Mouse (Mus musculus) megakaryocyte, embryonic 14.5 days (primary cell): ENCODE data around the gene 1700037H04Rik. TPM values are rescaled to one million over a fixed set of nuclear protein-coding genes. Genes with fewer than 3 reads are reported as not detected.

Experiments used
- H3K27me3 ChIP-seq: replicated peaks from 2 replicates; pipeline ENCODE3; 2012; ENCODE audit warnings: inconsistent platforms
- H3K36me3 ChIP-seq: replicated peaks from 2 replicates; pipeline ENCODE3; 2012; ENCODE audit warnings: low read length, inconsistent platforms, mixed read lengths
- H3K4me1 ChIP-seq: 2 replicates; pipeline ENCODE4 v1.6.1; 2012; ENCODE audit warnings: inconsistent platforms
- H3K4me3 ChIP-seq: replicated peaks from 2 replicates; pipeline ENCODE3; 2012; ENCODE audit warnings: moderate library complexity, mild to moderate bottlenecking, inconsistent platforms
- H3K9me3 ChIP-seq: 2 replicates; pipeline ENCODE4 v1.6.1; 2012; ENCODE audit warnings: inconsistent platforms
- FLI1 ChIP-seq: IDR thresholded peaks from 2 replicates; pipeline ENCODE4 v1.6.1; 2012; ENCODE audit warnings: low read length, inconsistent platforms, mixed read lengths
- GATA1 ChIP-seq: IDR thresholded peaks from 3 replicates; pipeline ENCODE4 v1.6.1; 2012; ENCODE audit warnings: mixed read lengths, low read length, inconsistent platforms, borderline replicate concordance
- polyA plus RNA-seq: library from polyadenylated mRNA; stranded (reverse); fragments of >175 nt; gene quantifications from 2 replicates; pipeline ENCODE4 v1.2.3, GENCODE M21; 2012; ENCODE audit warnings: low replicate concordance; ENCODE audit not compliant: insufficient read depth

1700037H04Rik gene
- polyA plus RNA-seq, 1 experiment, result 322 TPM

GRCm38 (mm10) chr2:131196606-131197316 lies 36.9 kb upstream of the 1700037H04Rik start:
- H3K36me3 ChIP-seq, result peaks cover 92% of the 10 kb centered on the region
- TF ChIP-seq GATA1 (no peak), FLI1 (no peak)
- no peak overlapping the region for H3K4me3 ChIP-seq
- H3K4me1 ChIP-seq, result peaks cover 7% of the 10 kb centered on the region; the same call in 1 of the 2 replicates
- H3K27me3 ChIP-seq, result no peaks in the 10 kb centered on the region
- peaks cover 13% of the 10 kb centered on the region for H3K9me3 ChIP-seq

- TF ChIP-seq FLI1, result no peak
- TF ChIP-seq GATA1, result no peak
- no peaks in the 10 kb centered on the region for H3K9me3 ChIP-seq
- peaks cover 73% of the 10 kb centered on the region for H3K36me3 ChIP-seq
- peak overlapping the region; percentile 28 for H3K4me3 ChIP-seq
- H3K4me1 ChIP-seq, result peaks cover 49% of the 10 kb centered on the region
- no peaks in the 10 kb centered on the region for H3K27me3 ChIP-seq
Measured at GRCm38 (mm10) chr2:131191005-131191390, 31.1 kb upstream of the 1700037H04Rik start.

GRCm38 (mm10) chr2:131190344-131191004 lies 30.6 kb upstream of the 1700037H04Rik start:
- Histone ChIP-seq H3K9me3 (no peaks in the 10 kb centered on the region), H3K27me3 (no peaks in the 10 kb centered on the region), H3K4me3 (peak overlapping the region; percentile 28), H3K4me1 (peaks cover 55% of the 10 kb centered on the region), H3K36me3 (peaks cover 68% of the 10 kb centered on the region)
- no peak for TF ChIP-seq FLI1
- TF ChIP-seq GATA1, result no peak

- peaks cover 60% of the 10 kb centered on the region for H3K36me3 ChIP-seq
- H3K9me3 ChIP-seq, result no peaks in the 10 kb centered on the region
- TF ChIP-seq FLI1, result no peak
- TF ChIP-seq GATA1, result no peak
- no peaks in the 10 kb centered on the region for H3K27me3 ChIP-seq
- H3K4me1 ChIP-seq, result peaks cover 55% of the 10 kb centered on the region
- no peak overlapping the region for H3K4me3 ChIP-seq
Measured at GRCm38 (mm10) chr2:131189521-131190309, 29.8 kb upstream of the 1700037H04Rik start.

GRCm38 (mm10) chr2:131188311-131188710 lies 28.4 kb upstream of the 1700037H04Rik start:
- TF ChIP-seq FLI1 (no peak), GATA1 (no peak)
- Histone ChIP-seq H3K36me3 (peaks cover 46% of the 10 kb centered on the region), H3K4me3 (no peak overlapping the region)

GRCm38 (mm10) chr2:131187602-131187922 lies 27.7 kb upstream of the 1700037H04Rik start:
- peaks cover 55% of the 10 kb centered on the region for H3K4me1 ChIP-seq
- TF ChIP-seq GATA1 (no peak), FLI1 (no peak)
- H3K36me3 ChIP-seq, result peaks cover 39% of the 10 kb centered on the region

More at GRCm38 (mm10) chr2:131188311-131188710, 28.4 kb upstream of the 1700037H04Rik start:
- Histone ChIP-seq H3K9me3 (no peaks in the 10 kb centered on the region), H3K4me1 (peaks cover 55% of the 10 kb centered on the region), H3K27me3 (no peaks in the 10 kb centered on the region)

GRCm38 (mm10) chr2:131186771-131187601 lies 27.1 kb upstream of the 1700037H04Rik start, which contains the start of the genes Cdc25b and Spef1:
Gene Cdc25b, plus strand, starts transcription at chr2:131186949.
Gene Spef1, minus strand, starts transcription at chr2:131187282.
- Histone ChIP-seq H3K9me3 (no peaks in the 10 kb centered on the region), H3K4me3 (peak within 1 kb of the TSS; percentile 97), H3K4me1 (peaks cover 55% of the 10 kb centered on the region), H3K36me3 (peaks cover 36% of the 10 kb centered on the region), H3K27me3 (no peaks in the 10 kb centered on the region)
- no peak for TF ChIP-seq GATA1
- no peak for TF ChIP-seq FLI1

More at GRCm38 (mm10) chr2:131187602-131187922, 27.7 kb upstream of the 1700037H04Rik start:
- Histone ChIP-seq H3K9me3 (no peaks in the 10 kb centered on the region), H3K4me3 (peak overlapping the region; percentile 97), H3K27me3 (no peaks in the 10 kb centered on the region)

GRCm38 (mm10) chr2:131186343-131186742 lies 26.5 kb upstream of the 1700037H04Rik start:
- Histone ChIP-seq H3K4me1 (peaks cover 54% of the 10 kb centered on the region), H3K27me3 (no peaks in the 10 kb centered on the region), H3K4me3 (peak overlapping the region; percentile 97), H3K36me3 (peaks cover 29% of the 10 kb centered on the region), H3K9me3 (no peaks in the 10 kb centered on the region)
- no peak for TF ChIP-seq FLI1
